Mouse (Mus musculus) Patski (cell line): ENCODE measurements around the gene Kctd11. TPM values are rescaled to one million over a fixed set of nuclear protein-coding genes. Genes with fewer than 3 reads are reported as not detected.
"Not testable (repeated sequence)": the region's sequence is repeated elsewhere in the genome, so short reads cannot be mapped to it uniquely, and the experiment has no call there.

ENCODE experiments used
- ATAC-seq: fragments of 100-300 bp; one replicate; pipeline ENCODE4 v1.8.0; 2021
- CTCF ChIA-PET: fragments of 350-600 bp; sonication (Branson Sonifier 250); formaldehyde crosslinking; loops from one replicate; lab custom pipeline; 2022; ENCODE audit warnings: inconsistent platforms; lab: Charles Lee
- POLR2A ChIA-PET: fragments of 350-600 bp; sonication (Branson Sonifier 250); formaldehyde crosslinking; loops from one replicate; lab custom pipeline; 2022; ENCODE audit warnings: antibody characterized with exemption, inconsistent platforms; lab: Charles Lee
- DNase-seq: peaks from one replicate; pipeline ENCODE4 v3.0.0-alpha.2; 2011; ENCODE audit warnings: low read depth, low spot score
- H3K27me3 ChIP-seq: fragments of 371-371 bp; one replicate; pipeline ENCODE4 v1.5.1; 2021
- CTCF ChIP-seq: fragments of 100-300 bp; IDR thresholded peaks from one replicate; pipeline ENCODE4 v1.5.1; 2021
- in situ Hi-C: fragments of 300-500 bp; cut with MboI; formaldehyde crosslinking; loops from 3 replicates; pipeline ENCODE4 v1.11.1; 2018; ENCODE audit warnings: low pct_unique_long_range_greater_than_20kb, mixed read lengths
- polyA plus RNA-seq: library from polyadenylated mRNA; unstranded; gene quantifications from one replicate; pipeline ENCODE4 v1.2.3, GENCODE M21; 2021

The Kctd11 gene
- polyA plus RNA-seq, 1 experiment from 2014 or later, result 8.4 TPM

- ChIA-PET POLR2A (interaction anchor here (0.5 to 2.6 kb wide), 3 partner anchors 17 to 102 kb away, joined by 6 to 7 read pairs (median 7); partner anchors contain the start of genes 2810408A11Rik and Neurl4), CTCF (interaction anchor here (1.0 to 1.2 kb wide), 2 partner anchors 11 to 42 kb away, joined by 3 read pairs; partner anchors contain the start of gene Tmem95)
- in situ Hi-C loops, result no loop called here
- DNase-seq (peak; percentile 64), ATAC-seq (peak; percentile 7)
- no peak for TF ChIP-seq CTCF
- H3K27me3 ChIP-seq, result no peaks in the 10 kb centered on the region
Measured at GRCm38 (mm10) chr11:69919661-69920265, 38.6 kb upstream of the Kctd11 start.

GRCm38 (mm10) chr11:69919053-69919452 lies 37.8 kb upstream of the Kctd11 start:
- TF ChIP-seq CTCF, result no peak
- CTCF ChIA-PET, result interaction anchor here (1.2 kb wide), 1 partner anchor 11 kb away, joined by 3 read pairs; no protein-coding TSS in a partner anchor
- in situ Hi-C loops, result no loop called here
- POLR2A ChIA-PET, result interaction anchor here (1.7 kb wide), 1 partner anchor 19 kb away, joined by 6 read pairs; the partner anchor contains the start of genes 2810408A11Rik and Neurl4
- H3K27me3 ChIP-seq, result no peaks in the 10 kb centered on the region
- DNase-seq (no peak), ATAC-seq (no peak)

GRCm38 (mm10) chr11:69918118-69918517 lies 36.9 kb upstream of the Kctd11 start:
- no peak for ATAC-seq
- no peaks in the 10 kb centered on the region for H3K27me3 ChIP-seq
- no peak for TF ChIP-seq CTCF
- in situ Hi-C loops, result no loop called here
- no peak for DNase-seq
- CTCF ChIA-PET, result no interaction called here
- POLR2A ChIA-PET, result no interaction called here

- ATAC-seq, result no peak
- no peak for TF ChIP-seq CTCF
- in situ Hi-C loops, result no loop called here
- no peak for DNase-seq
- ChIA-PET CTCF (no interaction called here), POLR2A (interaction anchor here (0.6 kb wide), 2 partner anchors 36 to 194 kb away, joined by 3 to 4 read pairs; no protein-coding TSS in a partner anchor)
- no peaks in the 10 kb centered on the region for H3K27me3 ChIP-seq
Measured at GRCm38 (mm10) chr11:69917379-69917948, 36.3 kb upstream of the Kctd11 start.

- in situ Hi-C loops, H3K27me3 ChIP-seq, DNase-seq, ATAC-seq, CTCF ChIA-PET: not testable (repeated sequence)
- POLR2A ChIA-PET, result interaction anchor here (0.6 kb wide), 2 partner anchors 35 to 193 kb away, joined by 3 to 4 read pairs; no protein-coding TSS in a partner anchor
Measured at GRCm38 (mm10) chr11:69916652-69917378, 35.6 kb upstream of the Kctd11 start.

GRCm38 (mm10) chr11:69915667-69916627 lies 34.7 kb upstream of the Kctd11 start:
- in situ Hi-C loops, result no loop called here
- no peak for TF ChIP-seq CTCF
- CTCF ChIA-PET, result interaction anchor here (1.1 kb wide), 1 partner anchor 29 kb away, joined by 3 read pairs; no protein-coding TSS in a partner anchor
- ATAC-seq, result no peak
- POLR2A ChIA-PET, result no interaction called here
- no peak for DNase-seq
- no peaks in the 10 kb centered on the region for H3K27me3 ChIP-seq

GRCm38 (mm10) chr11:69914917-69915430 lies 33.8 kb upstream of the Kctd11 start:
- ATAC-seq, result no peak
- ChIA-PET POLR2A (no interaction called here), CTCF (interaction anchor here (1.0 to 1.1 kb wide), 2 partner anchors 26 to 28 kb away, joined by 3 read pairs; no protein-coding TSS in a partner anchor)
- no peak for DNase-seq
- in situ Hi-C loops, result no loop called here
- no peaks in the 10 kb centered on the region for H3K27me3 ChIP-seq
- no peak for TF ChIP-seq CTCF

GRCm38 (mm10) chr11:69914372-69914764 lies 33.2 kb upstream of the Kctd11 start:
- DNase-seq (no peak), ATAC-seq (no peak)
- CTCF ChIA-PET, result interaction anchor here (1.0 kb wide), 1 partner anchor 25 kb away, joined by 3 read pairs; no protein-coding TSS in a partner anchor

More at GRCm38 (mm10) chr11:69914372-69914764, 33.2 kb upstream of the Kctd11 start:
- no peak for TF ChIP-seq CTCF
- POLR2A ChIA-PET, result interaction anchor here (0.7 kb wide), 1 partner anchor 32 kb away, joined by 3 read pairs; no protein-coding TSS in a partner anchor
- H3K27me3 ChIP-seq, result no peaks in the 10 kb centered on the region
- in situ Hi-C loops, result no loop called here
